Mouse (Mus musculus): ENCODE measurements around the gene Sult3a2.
"Not testable (repeated sequence)": the region's sequence is repeated elsewhere in the genome, so short reads cannot be mapped to it uniquely, and the experiment has no call there.

Gene Sult3a2

GRCm38 (mm10) chr10:33786604-33787003 is at the start of gene Sult3a2:
Gene Sult3a2, minus strand, starts transcription at chr10:33786704.
- DNase-seq (ENCODE audit: low read depth, low spot score) = no peak

GRCm38 (mm10) chr10:33820892-33821291 is 34.4 kb upstream of the Sult3a2 start:
- no peak for DNase-seq (ENCODE audit: low read depth, low spot score)

- no peak for DNase-seq (ENCODE audit: low read depth, low spot score)
These were observed 30.4 kb upstream of the Sult3a2 start for GRCm38 (mm10) chr10:33816923-33817322.

- DNase-seq (ENCODE audit: low read depth, low spot score) = no peak
These were observed 27.8 kb upstream of the Sult3a2 start for GRCm38 (mm10) chr10:33814266-33814665.

- no peak for DNase-seq (ENCODE audit: low read depth, low spot score)
These were observed 25.3 kb upstream of the Sult3a2 start for GRCm38 (mm10) chr10:33811807-33812206.

- DNase-seq (ENCODE audit: low read depth, low spot score) = peak; percentile 91
These were observed 10.9 kb upstream of the Sult3a2 start for GRCm38 (mm10) chr10:33797221-33797949.

- peak; percentile 85 for DNase-seq (ENCODE audit: low read depth, low spot score)
These were observed 9.9 kb upstream of the Sult3a2 start for GRCm38 (mm10) chr10:33796269-33796915.

- DNase-seq (ENCODE audit: low read depth, low spot score) = peak; percentile 33
These were observed 5.7 kb upstream of the Sult3a2 start for GRCm38 (mm10) chr10:33792166-33792565.

GRCm38 (mm10) chr10:33787541-33787940 is 1.0 kb upstream of the Sult3a2 start:
- DNase-seq (ENCODE audit: low read depth, low spot score) = no peak

GRCm38 (mm10) chr10:33735251-33735650 is 51.3 kb downstream of the Sult3a2 start:
- not testable (repeated sequence) for DNase-seq (ENCODE audit: low read depth, low spot score)

- DNase-seq (ENCODE audit: low read depth, low spot score) = no peak
These were observed 53.3 kb downstream of the Sult3a2 start for GRCm38 (mm10) chr10:33733241-33733640.

- DNase-seq (ENCODE audit: low read depth, low spot score) = no peak
These were observed 53.9 kb downstream of the Sult3a2 start for GRCm38 (mm10) chr10:33732409-33733185.

- peak; percentile 13 for DNase-seq (ENCODE audit: low read depth, low spot score)
These were observed 62.7 kb downstream of the Sult3a2 start for GRCm38 (mm10) chr10:33723764-33724163.

GRCm38 (mm10) chr10:33721827-33722438 is 64.6 kb downstream of the Sult3a2 start:
- DNase-seq (ENCODE audit: low read depth, low spot score) = no peak

Measured in ES-CJ7 (cell line).